Comparison of ENCODE assay signal across 17 mouse cellular contexts in the genomic region with DNA sequence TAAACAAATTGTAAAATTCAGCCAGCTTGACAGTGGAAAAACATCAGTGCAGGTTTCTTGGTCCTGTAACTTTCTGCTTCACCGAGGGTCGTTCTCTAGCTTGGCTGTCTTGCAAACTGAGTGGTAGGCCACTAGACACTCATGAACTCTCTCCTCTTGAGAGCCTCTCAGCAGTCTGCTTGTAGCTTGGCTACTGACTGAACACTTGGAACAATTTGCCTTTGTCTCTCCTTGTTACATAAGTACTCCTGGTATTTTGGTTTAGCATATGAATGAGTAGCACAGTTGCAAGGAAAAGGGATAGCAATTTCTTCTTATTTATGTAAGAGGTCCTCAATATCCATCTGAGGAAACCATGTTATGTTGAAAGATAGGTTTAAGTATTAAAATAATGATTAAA.
DNase-seq lines count a peak whose midpoint lies in the region; ATAC-seq and TF ChIP-seq lines count a peak whose summit lies in the region.
"Had no signal": no experiment of that assay in that cellular context is flagged by ENCODE, and none has a peak within 500 bp of the region (broad histone marks: within the 10 kb centered on the region; RNA-seq: fewer than 3 reads in every experiment).

No protein-coding gene starts in this region.

- H3K27ac ChIP-seq in neural tube, embryonic 11.5 days (ENCODE audit: low read depth, low read length) = no peak overlapping the region
- H3K27ac ChIP-seq in forebrain, embryonic 12.5 days = no peak overlapping the region
- no peak overlapping the region for H3K27ac ChIP-seq in intestine, postnatal 0 days (ENCODE audit: low read depth, low read length)
- H3K27ac ChIP-seq: embryonic facial prominence, embryonic 13.5 days; limb, embryonic 15.5 days; macrophage had no signal

- no peaks in the 10 kb centered on the region for H3K4me1 ChIP-seq in neural tube, embryonic 11.5 days (ENCODE audit: control insufficient read depth, insufficient read depth, low read length)
- no peaks in the 10 kb centered on the region for H3K4me1 ChIP-seq in forebrain, embryonic 12.5 days
- H3K4me1 ChIP-seq in intestine, postnatal 0 days (replicated peaks; ENCODE audit: control insufficient read depth, insufficient read depth, low read length) = no peaks in the 10 kb centered on the region
- H3K4me1 ChIP-seq: embryonic facial prominence, embryonic 13.5 days; heart, embryonic 12.5 days; limb, embryonic 15.5 days had no signal

- WGBS in neural tube, embryonic 11.5 days = 65% methylated on average over 2 of the region's 2 CpGs
- 30% methylated on average over 2 of the region's 2 CpGs for WGBS in forebrain, embryonic 12.5 days
- 49% methylated on average over 2 of the region's 2 CpGs for WGBS in intestine, postnatal 0 days

- H3K36me3 ChIP-seq in neural tube, embryonic 11.5 days (ENCODE audit: control insufficient read depth, insufficient read depth, low read length) = no peaks in the 10 kb centered on the region
- no peaks in the 10 kb centered on the region for H3K36me3 ChIP-seq in forebrain, embryonic 12.5 days (replicated peaks)
- no peaks in the 10 kb centered on the region for H3K36me3 ChIP-seq in intestine, postnatal 0 days (ENCODE audit: control insufficient read depth, insufficient read depth)
- H3K36me3 ChIP-seq: embryonic facial prominence, embryonic 13.5 days; heart, embryonic 12.5 days; limb, embryonic 15.5 days had no signal

- no peak for TF ChIP-seq CTCF in intestine, postnatal 0 days (IDR thresholded peaks at IDR 0.05; ENCODE audit: low read depth)

- no peak overlapping the region for H3K4me3 ChIP-seq in neural tube, embryonic 11.5 days (ENCODE audit: low read depth, low read length)
- no peak overlapping the region for H3K4me3 ChIP-seq in forebrain, embryonic 12.5 days (replicated peaks)
- H3K4me3 ChIP-seq in intestine, postnatal 0 days (ENCODE audit: low read depth, low read length) = no peak overlapping the region
- H3K4me3 ChIP-seq: embryonic facial prominence, embryonic 13.5 days; heart, embryonic 12.5 days; limb, embryonic 15.5 days; myocyte had no signal

- intact Hi-C loops in left cerebral cortex, postnatal 36 days (cut with DNase I) = no loop called here

- no peak overlapping the region for H3K9ac ChIP-seq in neural tube, embryonic 11.5 days (ENCODE audit: low read length)
- H3K9ac ChIP-seq in forebrain, embryonic 12.5 days = no peak overlapping the region
- no peak overlapping the region for H3K9ac ChIP-seq in intestine, postnatal 0 days (ENCODE audit: low read depth, low read length)
- H3K9ac ChIP-seq: embryonic facial prominence, embryonic 13.5 days; heart, embryonic 12.5 days; limb, embryonic 15.5 days had no signal

- no peaks in the 10 kb centered on the region for H3K27me3 ChIP-seq in neural tube, embryonic 11.5 days (ENCODE audit: control insufficient read depth, insufficient read depth, low read length)
- no peaks in the 10 kb centered on the region for H3K27me3 ChIP-seq in forebrain, embryonic 12.5 days
- H3K27me3 ChIP-seq in intestine, postnatal 0 days (replicated peaks; ENCODE audit: control insufficient read depth, insufficient read depth, low read length) = no peaks in the 10 kb centered on the region
- H3K27me3 ChIP-seq: embryonic facial prominence, embryonic 13.5 days; heart, embryonic 12.5 days; limb, embryonic 15.5 days; Patski had no signal

- DNase-seq in left cerebral cortex, adult 11 months (ENCODE audit: low spot score) = peak; percentile 2
- no peak for DNase-seq in left cerebral cortex, postnatal 36 days (ENCODE audit: low spot score in 2 of 2)
- DNase-seq in neural tube, embryonic 11.5 days (ENCODE audit: low spot score) = no peak
- DNase-seq in neural tube, embryonic 10.5 days (ENCODE audit: extremely low spot score, low spot score) = no peak
- no peak for DNase-seq in ovary, postnatal 36 days (ENCODE audit: low spot score)
- DNase-seq: cerebellum, adult 2 months; gastrocnemius, postnatal 25 days; kidney, adult 18-20 months; kidney, postnatal 25 days had no signal

- no peaks in the 10 kb centered on the region for H3K9me3 ChIP-seq in neural tube, embryonic 11.5 days (ENCODE audit: control insufficient read depth, low read length)
- H3K9me3 ChIP-seq in forebrain, embryonic 12.5 days = no peaks in the 10 kb centered on the region
- H3K9me3 ChIP-seq in intestine, postnatal 0 days (ENCODE audit: control insufficient read depth) = no peaks in the 10 kb centered on the region
- H3K9me3 ChIP-seq: embryonic facial prominence, embryonic 13.5 days; heart, embryonic 12.5 days; limb, embryonic 15.5 days had no signal

- ATAC-seq in neural tube, embryonic 11.5 days (ENCODE audit: insufficient read depth, low FRiP score, low TSS enrichment) = peak; percentile 38; the same call in 1 of the 2 replicates
- peak; percentile 64 for ATAC-seq in forebrain, embryonic 12.5 days (ENCODE audit: low FRiP score)
- no peak for ATAC-seq in intestine, postnatal 0 days
- ATAC-seq: Patski had no signal

- H3K4me2 ChIP-seq in neural tube, embryonic 11.5 days (ENCODE audit: low read depth) = no peak overlapping the region
- no peak overlapping the region for H3K4me2 ChIP-seq in forebrain, embryonic 12.5 days
- H3K4me2 ChIP-seq in intestine, postnatal 0 days (replicated peaks; ENCODE audit: low read depth) = no peak overlapping the region
- H3K4me2 ChIP-seq: embryonic facial prominence, embryonic 13.5 days; heart, embryonic 12.5 days; limb, embryonic 15.5 days had no signal
